Mouse (Mus musculus): ENCODE results near the gene Psen1.

GRCm38 (mm10) chr12:83694011-83694410 lies 6.1 kb downstream of the Psen1 start:
- TF ChIP-seq POLR2A (IDR thresholded peaks at IDR 0.05; ENCODE audit: control insufficient read depth, low read depth, low read length) = no peak
- no peak for TF ChIP-seq CTCF (IDR thresholded peaks at IDR 0.05; ENCODE audit: control insufficient read depth, insufficient read depth, insufficient replicate concordance, low read depth, low read length)
